Mouse (Mus musculus) heart, embryonic 12.5 days (tissue): Measurements from ENCODE around the gene Gm17617. TPM values are rescaled to one million over a fixed set of nuclear protein-coding genes. Genes with fewer than 3 reads are reported as not detected.

Experiments used
- ATAC-seq: fragments of 200-750 bp; cut with Nextera tagmentation; 2 replicates; pipeline ENCODE4 v1.8.0; 2017; ENCODE audit warnings: moderate TSS enrichment, moderate library complexity; ENCODE audit not compliant: insufficient number of reproducible peaks, low FRiP score
- H3K27ac ChIP-seq: fragments of 300-500 bp; sonication (generic); 2 replicates; pipeline ENCODE4 v1.5.1; 2016; ENCODE audit warnings: mild to moderate bottlenecking, moderate library complexity; ENCODE audit not compliant: poor library complexity, severe bottlenecking
- H3K27me3 ChIP-seq: fragments of 300-500 bp; sonication (generic); replicated peaks from 2 replicates; pipeline ENCODE4 v1.6.1; 2016; ENCODE audit warnings: mild to moderate bottlenecking, moderate library complexity
- H3K36me3 ChIP-seq: fragments of 300-500 bp; sonication (generic); 2 replicates; pipeline ENCODE4 v1.6.1; 2016; ENCODE audit warnings: mild to moderate bottlenecking, moderate library complexity
- H3K4me1 ChIP-seq: fragments of 300-500 bp; sonication (generic); replicated peaks from 2 replicates; pipeline ENCODE4 v1.6.1; 2016; ENCODE audit warnings: mild to moderate bottlenecking
- H3K4me2 ChIP-seq: fragments of 300-500 bp; sonication (generic); 2 replicates; pipeline ENCODE4 v1.6.1; 2016; ENCODE audit warnings: mild to moderate bottlenecking, moderate library complexity
- H3K4me3 ChIP-seq: fragments of 300-500 bp; sonication (generic); 2 replicates; pipeline ENCODE4 v1.5.1; 2016; ENCODE audit warnings: mild to moderate bottlenecking
- H3K9ac ChIP-seq: fragments of 300-500 bp; sonication (generic); 2 replicates; pipeline ENCODE4 v1.6.1; 2016; ENCODE audit warnings: mild to moderate bottlenecking, moderate library complexity
- H3K9me3 ChIP-seq: fragments of 300-500 bp; sonication (generic); replicated peaks from 2 replicates; pipeline ENCODE4 v1.6.1; 2016; ENCODE audit warnings: mild to moderate bottlenecking, moderate library complexity
- WGBS: fragments of 180-500 bp; shearing (Covaris S2); methylation state at CpG from one replicate; pipeline ENCODE4 v1.1.7; 2016; 5-methylcytosine and 5-hydroxymethylcytosine counted together
- polyA plus RNA-seq: library from polyadenylated mRNA; unstranded; fragments of >200 nt; fragmentation: Nextera tagmentation; extraction: Ambion mirVana; gene quantifications from 2 replicates; pipeline ENCODE4 v1.2.1, GENCODE M21; 2016

Gene Gm17617
- polyA plus RNA-seq, 1 experiment from 2014 or later: not detected

GRCm38 (mm10) chr13:55124903-55125302, 8.4 kb downstream of the Gm17617 start:
- WGBS: 86% methylated on average over 6 of the region's 6 CpGs
- H3K4me2 ChIP-seq: no peak overlapping the region
- no peaks in the 10 kb centered on the region for H3K4me1 ChIP-seq
- H3K9me3 ChIP-seq: no peaks in the 10 kb centered on the region
- no peak overlapping the region for H3K9ac ChIP-seq
- ATAC-seq: no peak
- H3K27ac ChIP-seq: no peak overlapping the region
- no peaks in the 10 kb centered on the region for H3K27me3 ChIP-seq
- no peak overlapping the region for H3K4me3 ChIP-seq
- H3K36me3 ChIP-seq: peaks cover 71% of the 10 kb centered on the region

DNA sequence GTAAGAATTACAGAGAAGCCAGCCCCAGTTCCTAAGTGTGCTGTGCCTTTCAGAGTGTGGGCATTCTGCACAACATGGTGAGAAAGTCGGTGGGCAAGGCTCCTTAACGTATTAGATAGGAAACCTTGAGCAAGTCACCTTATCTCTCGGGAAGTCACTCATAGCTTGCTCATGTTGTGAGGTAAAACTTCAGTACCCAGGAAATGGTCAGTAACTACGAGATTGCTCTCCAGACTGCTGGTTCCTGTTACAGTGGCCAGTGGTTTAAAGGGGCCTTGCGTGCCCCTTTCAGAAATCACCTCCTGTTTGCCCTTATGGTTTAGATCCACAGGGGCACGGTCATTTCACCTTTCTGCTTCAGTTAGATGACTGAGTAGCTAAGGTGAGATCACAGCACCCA, 19.0 kb downstream of the Gm17617 start:
- 57% methylated on average over 6 of the region's 6 CpGs for WGBS
- Histone ChIP-seq H3K4me2 (no peak overlapping the region), H3K4me3 (no peak overlapping the region), H3K4me1 (no peaks in the 10 kb centered on the region), H3K27me3 (no peaks in the 10 kb centered on the region), H3K27ac (no peak overlapping the region), H3K9me3 (no peaks in the 10 kb centered on the region), H3K36me3 (peaks cover 68% of the 10 kb centered on the region), H3K9ac (no peak overlapping the region)
- no peak for ATAC-seq

DNA sequence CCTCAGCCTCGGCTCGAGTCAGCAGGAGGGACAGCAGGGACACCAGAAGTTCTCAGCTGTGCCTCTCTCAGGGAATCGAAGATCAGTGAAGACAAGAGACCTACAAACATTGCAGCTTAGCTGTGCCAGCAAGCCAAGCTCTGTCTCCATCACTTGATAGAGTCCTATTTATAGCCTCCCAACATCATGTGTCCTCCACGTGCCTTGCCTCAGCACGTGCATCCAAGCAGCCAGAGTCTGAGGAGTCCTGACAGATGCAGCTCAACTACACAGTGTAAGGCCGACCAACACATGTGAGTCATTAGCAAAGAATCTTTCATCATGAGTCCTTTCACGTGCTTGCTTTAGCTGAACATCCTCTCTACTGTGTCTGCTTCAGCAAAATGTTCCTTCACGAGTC, 25.7 kb downstream of the Gm17617 start:
- ATAC-seq: no peak
- WGBS: 46% methylated on average over 8 of the region's 8 CpGs
- H3K27ac ChIP-seq: peak overlapping the region; percentile 91

GRCm38 (mm10) chr13:55107116-55107515, 26.2 kb downstream of the Gm17617 start:
- WGBS: 81% methylated on average over 4 of the region's 4 CpGs
- no peak for ATAC-seq
- Histone ChIP-seq H3K27ac (peak overlapping the region; percentile 91), H3K36me3 (peaks cover 24% of the 10 kb centered on the region), H3K9ac (peak overlapping the region; percentile 48; the same call in 1 of the 2 replicates), H3K9me3 (no peaks in the 10 kb centered on the region), H3K4me3 (0 out of 2 replicates have a peak overlapping the region, but pooled peaks have one; percentile 6), H3K4me1 (peaks cover 24% of the 10 kb centered on the region), H3K27me3 (no peaks in the 10 kb centered on the region), H3K4me2 (peak overlapping the region; percentile 42; the same call in 1 of the 2 replicates)

More for the DNA sequence above, 25.7 kb downstream of the Gm17617 start:
- Histone ChIP-seq H3K4me3 (no peak overlapping the region), H3K9ac (peak overlapping the region; percentile 48; the same call in 1 of the 2 replicates), H3K9me3 (no peaks in the 10 kb centered on the region), H3K36me3 (peaks cover 24% of the 10 kb centered on the region), H3K27me3 (no peaks in the 10 kb centered on the region), H3K4me1 (peaks cover 24% of the 10 kb centered on the region), H3K4me2 (peak overlapping the region; percentile 42; the same call in 1 of the 2 replicates)

DNA sequence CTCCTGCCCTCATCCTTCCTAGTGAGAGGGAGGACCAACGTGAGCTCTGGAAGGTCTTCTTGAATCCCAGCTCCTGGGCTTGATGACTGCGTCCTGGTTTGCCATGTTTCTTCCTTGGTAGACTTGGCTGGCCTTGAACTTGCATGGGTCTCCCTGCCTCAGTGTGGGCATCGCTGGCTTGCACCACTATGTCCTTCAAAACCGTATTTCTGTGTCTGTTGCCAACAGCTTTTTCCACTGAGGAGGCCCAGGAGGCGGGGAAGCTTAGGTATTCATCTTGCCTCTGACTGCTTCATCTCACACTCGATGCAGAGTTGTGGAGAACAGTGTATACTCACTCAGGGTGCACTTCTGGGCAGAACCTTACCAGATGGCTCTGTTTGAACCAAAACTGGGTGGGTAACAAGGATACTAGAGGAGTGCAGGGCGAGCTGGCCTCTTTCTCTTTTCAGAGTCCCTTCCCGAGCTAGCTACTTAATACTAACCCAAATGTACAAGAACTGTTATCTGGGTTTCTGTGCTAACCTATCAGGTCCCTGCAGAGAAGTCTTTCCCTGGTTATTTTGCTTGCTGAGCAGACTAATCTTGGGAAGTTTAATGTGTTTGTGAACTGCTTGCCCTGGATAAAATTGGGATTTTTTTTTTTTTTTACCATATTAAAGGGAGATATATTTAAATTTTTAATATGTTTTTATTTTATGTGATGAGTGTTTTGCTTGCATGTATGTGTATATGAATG, 27.2 kb downstream of the Gm17617 start:
- Histone ChIP-seq H3K27ac (peak overlapping the region; percentile 85), H3K27me3 (no peaks in the 10 kb centered on the region), H3K4me1 (peaks cover 24% of the 10 kb centered on the region), H3K36me3 (peaks cover 21% of the 10 kb centered on the region), H3K4me2 (peak overlapping the region; percentile 75), H3K9me3 (no peaks in the 10 kb centered on the region), H3K4me3 (peak overlapping the region; percentile 91), H3K9ac (peak overlapping the region; percentile 89)
- WGBS: 15% methylated on average over 8 of the region's 8 CpGs
- ATAC-seq: no peak

DNA sequence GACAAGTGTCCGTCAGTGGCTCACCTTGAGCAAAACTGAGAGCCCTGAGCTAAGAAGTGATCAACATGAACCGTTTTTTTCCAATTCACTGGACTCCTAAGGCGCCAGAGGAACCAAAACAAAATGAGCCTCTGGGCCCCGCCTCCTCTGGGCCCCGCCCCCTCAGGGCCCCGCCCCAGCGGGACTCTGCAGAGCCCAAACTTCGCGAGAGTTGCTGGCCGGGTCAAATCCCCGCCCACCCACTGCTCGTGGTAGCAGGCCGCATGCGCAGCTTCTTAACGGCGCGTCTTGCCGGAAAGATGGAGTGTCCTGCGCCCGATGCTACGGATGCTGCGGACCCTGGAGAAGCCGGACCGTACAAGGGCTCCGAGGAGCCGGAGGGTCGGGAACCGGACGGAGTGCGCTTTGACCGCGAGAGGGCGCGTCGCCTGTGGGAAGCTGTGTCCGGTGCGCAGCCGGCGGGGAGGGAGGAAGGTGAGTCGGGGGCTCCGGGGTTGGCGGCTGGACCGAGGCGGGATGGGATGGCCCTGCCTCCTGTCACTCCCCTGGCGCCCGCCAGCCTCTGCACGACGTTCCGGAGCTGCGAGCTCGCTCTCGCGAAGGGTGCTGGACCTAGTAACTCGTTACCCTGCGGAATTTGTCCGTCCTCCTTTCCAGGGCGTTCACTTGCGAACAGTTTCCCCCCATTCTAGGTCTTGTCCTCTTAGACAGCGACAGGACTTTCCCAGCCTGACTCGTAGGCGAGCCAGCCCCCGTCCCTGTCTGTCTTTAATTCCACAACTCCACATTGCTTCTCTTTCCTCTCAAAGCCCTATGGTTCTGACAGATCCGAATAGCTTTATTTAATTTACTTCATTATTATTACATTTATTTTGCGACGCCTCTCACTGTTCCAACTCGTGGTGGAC, 28.0 kb downstream of the Gm17617 start, which contains the start of gene Zfp346:
Gene Zfp346 (plus strand): TSS at position 267 of the 908 bp plus-strand sequence.
- peak within 1 kb of the TSS; percentile 75 for H3K4me2 ChIP-seq
- H3K27ac ChIP-seq: peak within 1 kb of the TSS; percentile 85
- H3K36me3 ChIP-seq: peaks cover 21% of the 10 kb centered on the region
- H3K4me1 ChIP-seq: peaks cover 24% of the 10 kb centered on the region
- under 1% methylated on average over 64 of the region's 66 CpGs for WGBS
- peak; percentile 96 for ATAC-seq
- H3K27me3 ChIP-seq: no peaks in the 10 kb centered on the region
- H3K9ac ChIP-seq: peak within 1 kb of the TSS; percentile 89
- peak within 1 kb of the TSS; percentile 91 for H3K4me3 ChIP-seq
- H3K9me3 ChIP-seq: no peaks in the 10 kb centered on the region

GRCm38 (mm10) chr13:55103351-55103750, 30.0 kb downstream of the Gm17617 start:
- H3K27me3 ChIP-seq: no peaks in the 10 kb centered on the region
- peaks cover 30% of the 10 kb centered on the region for H3K4me1 ChIP-seq
- peaks cover 8% of the 10 kb centered on the region for H3K36me3 ChIP-seq
- H3K27ac ChIP-seq: no peak overlapping the region
- no peak for ATAC-seq
- 58% methylated on average over 2 of the region's 2 CpGs for WGBS
- no peaks in the 10 kb centered on the region for H3K9me3 ChIP-seq
- H3K9ac ChIP-seq: no peak overlapping the region
- H3K4me3 ChIP-seq: no peak overlapping the region
- H3K4me2 ChIP-seq: no peak overlapping the region

GRCm38 (mm10) chr13:55102366-55102765, 31.0 kb downstream of the Gm17617 start:
- H3K4me1 ChIP-seq: peaks cover 21% of the 10 kb centered on the region
- ATAC-seq: no peak
- H3K9me3 ChIP-seq: no peaks in the 10 kb centered on the region
- 94% methylated on average over 3 of the region's 3 CpGs for WGBS
- H3K4me2 ChIP-seq: no peak overlapping the region
- no peak overlapping the region for H3K27ac ChIP-seq
- H3K36me3 ChIP-seq: no peaks in the 10 kb centered on the region
- H3K27me3 ChIP-seq: no peaks in the 10 kb centered on the region
- no peak overlapping the region for H3K9ac ChIP-seq
- no peak overlapping the region for H3K4me3 ChIP-seq

- Histone ChIP-seq H3K4me2 (no peak overlapping the region), H3K9me3 (no peaks in the 10 kb centered on the region), H3K4me1 (peaks cover 13% of the 10 kb centered on the region), H3K27me3 (no peaks in the 10 kb centered on the region), H3K9ac (no peak overlapping the region), H3K36me3 (no peaks in the 10 kb centered on the region), H3K4me3 (no peak overlapping the region), H3K27ac (no peak overlapping the region)
- WGBS: 83% methylated on average over 11 of the region's 11 CpGs
- ATAC-seq: no peak
Observed at GRCm38 (mm10) chr13:55101627-55102026, 31.7 kb downstream of the Gm17617 start.

DNA sequence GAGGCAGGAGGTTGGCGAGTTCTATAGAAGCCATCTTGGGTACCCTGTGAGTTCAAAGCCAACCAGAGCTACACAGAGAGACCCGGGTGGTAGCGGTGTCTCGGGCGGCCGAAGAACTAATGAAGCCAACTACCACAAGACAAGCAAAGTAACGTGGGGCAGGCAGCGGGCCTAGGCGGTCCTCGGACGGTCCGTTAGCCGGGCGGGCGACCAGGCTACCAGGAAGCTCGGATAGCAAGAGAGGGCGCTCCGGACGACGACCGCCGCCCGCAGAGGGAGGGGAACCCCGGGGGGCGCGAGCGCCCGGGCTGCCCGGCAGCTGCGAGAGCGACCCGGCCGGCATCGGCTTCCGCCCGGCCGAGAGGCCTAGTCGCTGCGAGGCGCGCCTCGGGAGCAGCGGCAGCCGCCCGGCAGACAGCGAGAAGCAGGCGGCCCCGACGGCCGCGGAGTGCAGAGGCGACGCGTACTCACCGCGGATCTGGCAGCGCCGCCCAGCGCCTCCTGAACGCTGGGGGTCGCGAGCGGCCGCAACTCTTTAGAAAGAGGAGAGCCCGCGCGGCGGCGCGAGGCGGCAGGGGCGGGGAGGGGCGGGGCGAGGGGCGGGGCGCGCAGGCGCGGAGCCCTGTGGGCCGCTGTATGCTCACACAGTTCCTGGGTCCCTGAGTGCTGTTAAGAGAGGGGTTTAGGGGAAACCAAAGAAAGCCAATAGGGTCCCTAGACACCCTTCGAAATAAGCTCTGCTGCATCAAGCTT, 33.4 kb downstream of the Gm17617 start, which contains the start of gene Uimc1:
Gene Uimc1 (minus strand): TSS at position 575 of the 753 bp plus-strand sequence.
- no peaks in the 10 kb centered on the region for H3K27me3 ChIP-seq
- peak within 1 kb of the TSS; percentile 74 for H3K4me2 ChIP-seq
- peak; percentile 93 for ATAC-seq
- H3K9me3 ChIP-seq: no peaks in the 10 kb centered on the region
- peaks cover 6% of the 10 kb centered on the region for H3K4me1 ChIP-seq
- no peaks in the 10 kb centered on the region for H3K36me3 ChIP-seq
- peak within 1 kb of the TSS; percentile 97 for H3K9ac ChIP-seq
- H3K27ac ChIP-seq: peak within 1 kb of the TSS; percentile 94
- peak within 1 kb of the TSS; percentile 89 for H3K4me3 ChIP-seq
- under 1% methylated on average over 78 of the region's 81 CpGs for WGBS
